Mouse (Mus musculus) C2C12 (cell line): Measurements from ENCODE around the gene 4930519P11Rik. TPM values are rescaled to one million over a fixed set of nuclear protein-coding genes. Genes with fewer than 3 reads are reported as not detected.

Experiments
- H3K27me3 ChIP-seq: one replicate; pipeline ENCODE4 v1.6.1; 2011; ENCODE audit not compliant: control insufficient read depth, insufficient read depth, insufficient read length
- H3K36me3 ChIP-seq: one replicate; pipeline ENCODE4 v1.6.1; 2011; ENCODE audit not compliant: control insufficient read depth, insufficient read depth
- H3K4me3 ChIP-seq: one replicate; pipeline ENCODE4 v1.5.1; 2011; ENCODE audit warnings: mild to moderate bottlenecking, control low read depth; ENCODE audit not compliant: poor library complexity, insufficient read depth, severe bottlenecking
- H3K79me2 ChIP-seq: one replicate; pipeline ENCODE4 v1.6.1; 2011; ENCODE audit not compliant: control insufficient read depth, insufficient read depth
- H3K79me3 ChIP-seq: one replicate; pipeline ENCODE4 v1.6.1; 2011; ENCODE audit warnings: low read depth, control low read depth
- H3ac ChIP-seq: one replicate; pipeline ENCODE3; 2011; ENCODE audit warnings: low read depth; ENCODE audit not compliant: control insufficient read depth, insufficient read length
- CEBPB ChIP-seq: IDR thresholded peaks from one replicate; pipeline ENCODE4 v1.6.1; 2011; ENCODE audit warnings: low read depth, mild to moderate bottlenecking, control low read depth, moderate library complexity
- CTCF ChIP-seq: IDR thresholded peaks from one replicate; pipeline ENCODE4 v1.5.1; 2011; ENCODE audit not compliant: control insufficient read depth, insufficient read depth, insufficient read length
- FOSL1 ChIP-seq: IDR thresholded peaks from one replicate; pipeline ENCODE4 v1.8.0; 2011; ENCODE audit warnings: mild to moderate bottlenecking, low read length; ENCODE audit not compliant: poor library complexity, insufficient read depth, severe bottlenecking
- MAX ChIP-seq: IDR thresholded peaks from one replicate; pipeline ENCODE4 v1.6.1; 2011; ENCODE audit warnings: mild to moderate bottlenecking, control low read depth
- MYOD1 ChIP-seq: IDR thresholded peaks from one replicate; pipeline ENCODE4 v1.6.1; 2011; ENCODE audit warnings: low read depth; ENCODE audit not compliant: control insufficient read depth, insufficient read length
- MYOG ChIP-seq: IDR thresholded peaks from one replicate; pipeline ENCODE4 v1.6.1; 2011; ENCODE audit not compliant: control insufficient read depth, insufficient read length; ENCODE audit errors: extremely low read depth
- USF1 ChIP-seq: IDR thresholded peaks from one replicate; pipeline ENCODE4 v1.6.1; 2011; ENCODE audit warnings: low read depth, mild to moderate bottlenecking, control low read depth, moderate library complexity
- polyA plus RNA-seq: library from polyadenylated mRNA; unstranded; fragments of >200 nt; fragmentation: generic; extraction: Trizol; gene quantifications from one replicate; pipeline ENCODE4 v1.2.1, GENCODE M21; 2012; ENCODE audit warnings: missing spikeins

4930519P11Rik gene
- polyA plus RNA-seq, 1 experiment: 0.08 TPM

- H3K36me3 ChIP-seq: no peaks in the 10 kb centered on the region
- H3K79me2 ChIP-seq: no peaks in the 10 kb centered on the region
- TF ChIP-seq CTCF (no peak), MYOD1 (no peak), USF1 (peak; percentile 27)
- H3K4me3 ChIP-seq: peak within 1 kb of the TSS; percentile 40
- H3ac ChIP-seq: peak within 1 kb of the TSS; percentile 52
- peaks cover 3% of the 10 kb centered on the region for H3K27me3 ChIP-seq
- H3K79me3 ChIP-seq: no peaks in the 10 kb centered on the region
These were observed 9.5 kb downstream of the 4930519P11Rik start, which contains the start of gene Pxmp4 for GRCm38 (mm10) chr2:154603638-154604153. Gene Pxmp4 (minus strand): TSS chr2:154603708.

DNA sequence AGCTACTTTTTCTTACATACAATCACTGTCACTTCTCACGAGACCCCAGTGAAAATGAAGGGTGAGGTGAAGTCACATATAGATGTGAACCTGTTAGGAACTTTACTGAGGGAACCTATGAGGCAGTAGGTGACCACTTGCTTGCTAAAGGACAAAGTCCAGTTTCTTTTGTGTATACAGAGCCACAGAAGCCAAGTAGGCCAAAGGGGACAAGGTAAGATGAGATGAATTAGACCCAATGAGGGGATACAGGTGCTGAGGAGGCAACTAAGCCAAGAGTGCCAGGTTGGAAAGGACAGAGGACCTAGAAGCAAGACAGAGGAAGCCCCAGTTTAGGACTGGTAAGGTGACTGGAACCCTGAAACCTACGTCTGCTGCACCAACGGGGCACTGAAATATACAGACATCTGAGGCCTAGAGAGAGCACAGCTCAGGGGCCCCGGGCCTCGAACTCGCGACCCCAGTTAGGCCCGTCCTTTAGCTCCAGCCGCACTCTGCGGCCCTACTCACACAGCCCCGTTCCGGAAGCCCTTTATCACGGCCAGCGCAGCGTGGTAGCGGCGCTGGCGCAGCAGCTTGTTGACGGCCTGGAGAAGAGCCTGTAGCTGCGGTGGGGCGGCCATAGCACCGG is 10.1 kb downstream of the 4930519P11Rik start:
- H3K4me3 ChIP-seq: peak overlapping the region; percentile 40
- H3K79me2 ChIP-seq: no peaks in the 10 kb centered on the region
- H3K36me3 ChIP-seq: no peaks in the 10 kb centered on the region
- peak overlapping the region; percentile 52 for H3ac ChIP-seq
- H3K27me3 ChIP-seq: no peaks in the 10 kb centered on the region
- TF ChIP-seq CTCF (no peak), MYOG (no peak), FOSL1 (no peak), MYOD1 (no peak), MAX (no peak), CEBPB (no peak), USF1 (no peak)
- no peaks in the 10 kb centered on the region for H3K79me3 ChIP-seq

GRCm38 (mm10) chr2:154601324-154601723 is 11.9 kb downstream of the 4930519P11Rik start:
- no peaks in the 10 kb centered on the region for H3K36me3 ChIP-seq
- no peak overlapping the region for H3K4me3 ChIP-seq
- no peaks in the 10 kb centered on the region for H3K79me2 ChIP-seq
- TF ChIP-seq MAX (no peak), MYOD1 (no peak), CTCF (no peak), FOSL1 (no peak), MYOG (no peak), USF1 (no peak), CEBPB (no peak)
- H3ac ChIP-seq: no peak overlapping the region
- no peaks in the 10 kb centered on the region for H3K79me3 ChIP-seq
- no peaks in the 10 kb centered on the region for H3K27me3 ChIP-seq

DNA sequence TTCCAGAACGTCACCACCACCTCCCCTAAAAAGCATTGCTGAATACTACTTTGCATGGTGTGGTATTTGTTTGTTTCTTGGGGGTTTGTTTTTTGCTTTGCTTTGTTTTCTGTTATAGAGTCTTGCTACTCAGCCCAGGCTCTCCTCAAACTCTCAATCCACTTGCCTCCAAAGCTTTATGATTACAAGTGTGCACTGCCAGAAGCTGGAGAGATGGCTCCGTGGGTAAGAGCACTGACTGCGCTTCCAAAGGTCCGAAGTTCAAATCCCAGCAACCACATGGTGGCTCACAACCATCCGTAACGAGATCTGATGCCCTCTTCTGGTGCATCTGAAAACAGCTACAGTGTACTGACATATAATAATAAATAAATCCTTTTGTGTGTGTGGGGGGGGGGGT is 12.7 kb downstream of the 4930519P11Rik start:
- no peak overlapping the region for H3K4me3 ChIP-seq
- H3K27me3 ChIP-seq: no peaks in the 10 kb centered on the region
- no peak overlapping the region for H3ac ChIP-seq
- no peaks in the 10 kb centered on the region for H3K79me3 ChIP-seq
- H3K36me3 ChIP-seq: no peaks in the 10 kb centered on the region
- no peaks in the 10 kb centered on the region for H3K79me2 ChIP-seq
- TF ChIP-seq FOSL1 (no peak), MYOG (no peak), CEBPB (no peak), USF1 (no peak), MAX (no peak), CTCF (no peak), MYOD1 (no peak)

GRCm38 (mm10) chr2:154597399-154597798 is 15.8 kb downstream of the 4930519P11Rik start:
- H3K27me3 ChIP-seq: no peaks in the 10 kb centered on the region
- no peak overlapping the region for H3ac ChIP-seq
- no peaks in the 10 kb centered on the region for H3K79me2 ChIP-seq
- no peak overlapping the region for H3K4me3 ChIP-seq
- H3K36me3 ChIP-seq: no peaks in the 10 kb centered on the region
- TF ChIP-seq FOSL1: no peak
- no peak for TF ChIP-seq MYOG
- TF ChIP-seq USF1: no peak
- TF ChIP-seq MYOD1: no peak
- TF ChIP-seq CTCF: no peak
- no peaks in the 10 kb centered on the region for H3K79me3 ChIP-seq
